ENCODE assay signal across 14 mouse cellular contexts in the genomic region with DNA sequence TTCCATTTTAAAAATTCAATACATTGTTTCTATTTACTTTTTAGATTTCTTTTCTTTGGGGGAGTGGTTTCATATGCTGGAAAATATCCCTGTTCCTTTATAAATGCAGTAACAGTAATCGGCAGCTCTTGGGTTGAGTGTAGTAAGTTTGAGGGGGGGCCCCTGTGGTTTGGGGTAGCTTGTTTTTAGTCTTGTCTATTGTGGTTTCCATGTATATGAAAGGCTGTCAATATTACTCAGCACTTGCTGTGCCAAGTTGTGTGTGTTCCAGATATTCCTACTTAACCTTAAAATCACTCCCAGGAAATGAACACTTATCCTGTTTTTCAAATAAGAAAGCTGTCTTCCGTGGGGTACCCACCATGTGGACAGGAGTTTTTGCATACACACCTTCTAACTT. TPM values are rescaled to one million over a fixed set of nuclear protein-coding genes. Genes with fewer than 3 reads are reported as not detected.
A peak's percentile ranks its signal among the peaks of the same experiment; 100 is the strongest.
DNase-seq lines count a peak whose midpoint lies in the region; ATAC-seq and TF ChIP-seq lines count a peak whose summit lies in the region.
"Had no signal": no experiment of that assay in that cellular context is flagged by ENCODE, and none has a peak within 500 bp of the region (broad histone marks: within the 10 kb centered on the region; RNA-seq: fewer than 3 reads in every experiment).

No protein-coding gene starts in this region.

- no peaks in the 10 kb centered on the region for H3K27me3 ChIP-seq in heart, embryonic 10.5 days (ENCODE audit: insufficient read depth, poor library complexity, severe bottlenecking)
- H3K27me3 ChIP-seq in heart, embryonic 11.5 days (ENCODE audit: control insufficient read depth, insufficient read depth, low read length): no peaks in the 10 kb centered on the region
- no peaks in the 10 kb centered on the region for H3K27me3 ChIP-seq in lung, embryonic 15.5 days
- no peaks in the 10 kb centered on the region for H3K27me3 ChIP-seq in ES-Bruce4 (ENCODE audit: control insufficient read depth, insufficient read depth, low read length, poor library complexity, severe bottlenecking)
- no peaks in the 10 kb centered on the region for H3K27me3 ChIP-seq in liver, embryonic 13.5 days

- no peak for TF ChIP-seq EP300 in ES-Bruce4 (IDR thresholded peaks at IDR 0.05; ENCODE audit: insufficient read depth, low read depth, low read length)

- no peak overlapping the region for H3K4me2 ChIP-seq in heart, embryonic 11.5 days
- H3K4me2 ChIP-seq in lung, embryonic 15.5 days: no peak overlapping the region
- H3K4me2 ChIP-seq in liver, embryonic 13.5 days: no peak overlapping the region

- no peak overlapping the region for H3K27ac ChIP-seq in heart, embryonic 10.5 days
- no peak overlapping the region for H3K27ac ChIP-seq in heart, embryonic 11.5 days (ENCODE audit: low read depth, low read length)
- H3K27ac ChIP-seq in lung, embryonic 15.5 days: peak overlapping the region; percentile 31; the same call in 1 of the 2 replicates
- H3K27ac ChIP-seq in ES-Bruce4 (ENCODE audit: insufficient read depth, low read length): peak overlapping the region; percentile 28; the same call in 1 of the 2 replicates
- peak overlapping the region; percentile 47 for H3K27ac ChIP-seq in liver, embryonic 13.5 days
- H3K27ac ChIP-seq: liver, embryonic 14.5 days had no signal

- no peak for TF ChIP-seq POLR2A in ES-Bruce4 (IDR thresholded peaks at IDR 0.05; ENCODE audit: insufficient read depth, low read length)

- no peak overlapping the region for H3K9ac ChIP-seq in heart, embryonic 11.5 days (ENCODE audit: low read depth, low read length)
- H3K9ac ChIP-seq in lung, embryonic 15.5 days: no peak overlapping the region
- H3K9ac ChIP-seq in ES-Bruce4 (ENCODE audit: low read depth, poor library complexity, severe bottlenecking): no peak overlapping the region
- H3K9ac ChIP-seq in liver, embryonic 13.5 days: no peak overlapping the region
- H3K9ac ChIP-seq: liver, embryonic 14.5 days had no signal

- no peak overlapping the region for H3K4me3 ChIP-seq in heart, embryonic 10.5 days
- H3K4me3 ChIP-seq in heart, embryonic 11.5 days (ENCODE audit: low read depth, low read length): no peak overlapping the region
- no peak overlapping the region for H3K4me3 ChIP-seq in lung, embryonic 15.5 days
- H3K4me3 ChIP-seq in ES-Bruce4 (ENCODE audit: low read depth, low read length): no peak overlapping the region
- no peak overlapping the region for H3K4me3 ChIP-seq in liver, embryonic 13.5 days (replicated peaks)

- DNase-seq in heart, embryonic 10.5 days (ENCODE audit: low spot score): peak; percentile 27
- DNase-seq in lung, postnatal 25 days (ENCODE audit: low spot score): no peak
- no peak for DNase-seq in liver, embryonic 13.5 days
- no peak for DNase-seq in adrenal gland, postnatal 25 days
- no peak for DNase-seq in B cell, adult 2 months
- DNase-seq: adrenal gland, postnatal 10 days; cerebellum, postnatal 10 days; layer of hippocampus, adult 9-11 months had no signal

- H3K9me3 ChIP-seq in heart, embryonic 10.5 days: no peaks in the 10 kb centered on the region
- no peaks in the 10 kb centered on the region for H3K9me3 ChIP-seq in heart, embryonic 11.5 days (replicated peaks; ENCODE audit: control insufficient read depth, low read length)
- H3K9me3 ChIP-seq in lung, embryonic 15.5 days: no peaks in the 10 kb centered on the region
- no peaks in the 10 kb centered on the region for H3K9me3 ChIP-seq in ES-Bruce4 (replicated peaks; ENCODE audit: control insufficient read depth, insufficient read depth, low read length, poor library complexity, severe bottlenecking)
- no peaks in the 10 kb centered on the region for H3K9me3 ChIP-seq in liver, embryonic 13.5 days (replicated peaks)
- H3K9me3 ChIP-seq: G1E had no signal

- no peak for ATAC-seq in heart, embryonic 11.5 days (replicated peaks; ENCODE audit: insufficient number of reproducible peaks, low FRiP score, low TSS enrichment)
- no peak for ATAC-seq in lung, embryonic 15.5 days (ENCODE audit: borderline replicate concordance, extremely low read depth, low FRiP score, low TSS enrichment)
- no peak for ATAC-seq in liver, embryonic 13.5 days (ENCODE audit: low read depth)
- ATAC-seq: forebrain, embryonic 16.5 days had no signal

- peaks cover 12% of the 10 kb centered on the region for H3K4me1 ChIP-seq in heart, embryonic 10.5 days
- H3K4me1 ChIP-seq in heart, embryonic 11.5 days (ENCODE audit: control insufficient read depth, insufficient read depth, low read length): peaks cover 9% of the 10 kb centered on the region; the same call in 1 of the 2 replicates
- H3K4me1 ChIP-seq in lung, embryonic 15.5 days: peaks cover 24% of the 10 kb centered on the region
- peaks cover 1% of the 10 kb centered on the region for H3K4me1 ChIP-seq in ES-Bruce4 (ENCODE audit: control insufficient read depth, insufficient read depth, low read length)
- peaks cover 32% of the 10 kb centered on the region for H3K4me1 ChIP-seq in liver, embryonic 13.5 days (replicated peaks)

- TF ChIP-seq CTCF in ES-Bruce4 (IDR thresholded peaks at IDR 0.05; ENCODE audit: low read depth, low read length): no peak

- 72% methylated on average over 2 of the region's 2 CpGs for WGBS in heart, embryonic 10.5 days
- WGBS in heart, embryonic 11.5 days (ENCODE audit: insufficient replicate concordance): 71% methylated on average over 2 of the region's 2 CpGs
- WGBS in lung, embryonic 15.5 days: 45% methylated on average over 2 of the region's 2 CpGs
- WGBS in liver, embryonic 13.5 days (ENCODE audit: insufficient replicate concordance): 38% methylated on average over 2 of the region's 2 CpGs

- peaks cover 46% of the 10 kb centered on the region for H3K36me3 ChIP-seq in heart, embryonic 10.5 days
- H3K36me3 ChIP-seq in heart, embryonic 11.5 days (ENCODE audit: control insufficient read depth, insufficient read depth, low read length): peaks cover 14% of the 10 kb centered on the region
- peaks cover 24% of the 10 kb centered on the region for H3K36me3 ChIP-seq in lung, embryonic 15.5 days
- peaks cover 46% of the 10 kb centered on the region for H3K36me3 ChIP-seq in ES-Bruce4 (ENCODE audit: control insufficient read depth, insufficient read depth, low read length, poor library complexity, severe bottlenecking)
- H3K36me3 ChIP-seq in liver, embryonic 13.5 days: peaks cover 49% of the 10 kb centered on the region

RNA-seq across cellular contexts. Expression of gene Pnrc2, which starts 4.7 kb away (rescaled TPM):
- polyA plus RNA-seq in heart, embryonic 10.5 days (2016; fragmentation: Nextera tagmentation; extraction: Ambion mirVana): 121 and 150 TPM in 2 replicates
- 138 and 144 TPM in 2 replicates for polyA plus RNA-seq in heart, embryonic 11.5 days (2014; fragmentation: Nextera tagmentation; extraction: Ambion mirVana)
- polyA plus RNA-seq in lung, embryonic 15.5 days (2015; fragmentation: Nextera tagmentation; extraction: Ambion mirVana): 210 and 220 TPM in 2 replicates
- 77.4 and 84.4 TPM in 2 replicates for polyA plus RNA-seq in ES-Bruce4 (2011; ENCODE audit: insufficient read depth, insufficient read length, low read depth, missing spikeins)
- polyA plus RNA-seq in liver, embryonic 13.5 days (2015; fragmentation: Nextera tagmentation; extraction: Ambion mirVana): 88.0 and 109 TPM in 2 replicates
- 118 and 134 TPM in 2 replicates for total RNA-seq in adrenal gland, postnatal 25 days (2021)

RNA-seq across cellular contexts. Expression of gene Srsf10, which starts 13.4 kb away (rescaled TPM):
- polyA plus RNA-seq in heart, embryonic 10.5 days (2016; fragmentation: Nextera tagmentation; extraction: Ambion mirVana): 188 and 227 TPM in 2 replicates
- 191 and 202 TPM in 2 replicates for polyA plus RNA-seq in heart, embryonic 11.5 days (2014; fragmentation: Nextera tagmentation; extraction: Ambion mirVana)
- 265 and 267 TPM in 2 replicates for polyA plus RNA-seq in lung, embryonic 15.5 days (2015; fragmentation: Nextera tagmentation; extraction: Ambion mirVana)
- polyA plus RNA-seq in ES-Bruce4 (2011; ENCODE audit: insufficient read depth, insufficient read length, low read depth, missing spikeins): 293 and 302 TPM in 2 replicates
- polyA plus RNA-seq in liver, embryonic 13.5 days (2015; fragmentation: Nextera tagmentation; extraction: Ambion mirVana): 119 and 147 TPM in 2 replicates
- total RNA-seq in adrenal gland, postnatal 25 days (2021): 125 and 168 TPM in 2 replicates

RNA-seq across cellular contexts. Expression of gene Cnr2, which starts 26.2 kb away (rescaled TPM):
- polyA plus RNA-seq in heart, embryonic 10.5 days (2016; fragmentation: Nextera tagmentation; extraction: Ambion mirVana): 0.60 and 1.4 TPM in 2 replicates
- 0.25 and 0.73 TPM in 2 replicates for polyA plus RNA-seq in heart, embryonic 11.5 days (2014; fragmentation: Nextera tagmentation; extraction: Ambion mirVana)
- polyA plus RNA-seq in lung, embryonic 15.5 days (2015; fragmentation: Nextera tagmentation; extraction: Ambion mirVana): 0.80 and 0.82 TPM in 2 replicates
- polyA plus RNA-seq in ES-Bruce4 (2011; ENCODE audit: insufficient read depth, insufficient read length, low read depth, missing spikeins): 0.16 TPM in 1 of 2 replicates, not detected in the other
- 2.5 and 3.0 TPM in 2 replicates for polyA plus RNA-seq in liver, embryonic 13.5 days (2015; fragmentation: Nextera tagmentation; extraction: Ambion mirVana)
- total RNA-seq in adrenal gland, postnatal 25 days (2021): 1.7 and 2.2 TPM in 2 replicates
- polyA plus RNA-seq: forebrain, embryonic 16.5 days had no signal

RNA-seq across cellular contexts. Expression of gene Fuca1, which starts 51.5 kb away (rescaled TPM):
- 44.2 and 51.2 TPM in 2 replicates for polyA plus RNA-seq in heart, embryonic 10.5 days (2016; fragmentation: Nextera tagmentation; extraction: Ambion mirVana)
- 42.4 and 46.5 TPM in 2 replicates for polyA plus RNA-seq in heart, embryonic 11.5 days (2014; fragmentation: Nextera tagmentation; extraction: Ambion mirVana)
- 71.7 and 76.4 TPM in 2 replicates for polyA plus RNA-seq in lung, embryonic 15.5 days (2015; fragmentation: Nextera tagmentation; extraction: Ambion mirVana)
- polyA plus RNA-seq in ES-Bruce4 (2011; ENCODE audit: insufficient read depth, insufficient read length, low read depth, missing spikeins): 46.0 and 47.2 TPM in 2 replicates
- 18.1 and 21.4 TPM in 2 replicates for polyA plus RNA-seq in liver, embryonic 13.5 days (2015; fragmentation: Nextera tagmentation; extraction: Ambion mirVana)
- total RNA-seq in adrenal gland, postnatal 25 days (2021): 87.8 and 93.9 TPM in 2 replicates

Comparison
In these comparisons a context has a peak if more than half of its experiments do, and no peak if none do; other contexts are left out.
1. H3K27ac ChIP-seq: peak in lung, embryonic 15.5 days (single experiment), ES-Bruce4 (single experiment) and liver, embryonic 13.5 days (single experiment); none in heart, embryonic 10.5 days (single experiment) and heart, embryonic 11.5 days (single experiment).